Mouse (Mus musculus) c-Kit-positive CD71-positive TER-119-positive erythroid progenitor cells, embryonic 14.5 days (primary cell): ENCODE data around the gene Glod4.
A peak's percentile ranks its signal among the peaks of the same experiment; 100 is the strongest.

Experiments used
- DNase-seq: peaks from one replicate; pipeline ENCODE4 v3.0.0-alpha.2; 2013; ENCODE audit warnings: low spot score

Gene Glod4

DNA sequence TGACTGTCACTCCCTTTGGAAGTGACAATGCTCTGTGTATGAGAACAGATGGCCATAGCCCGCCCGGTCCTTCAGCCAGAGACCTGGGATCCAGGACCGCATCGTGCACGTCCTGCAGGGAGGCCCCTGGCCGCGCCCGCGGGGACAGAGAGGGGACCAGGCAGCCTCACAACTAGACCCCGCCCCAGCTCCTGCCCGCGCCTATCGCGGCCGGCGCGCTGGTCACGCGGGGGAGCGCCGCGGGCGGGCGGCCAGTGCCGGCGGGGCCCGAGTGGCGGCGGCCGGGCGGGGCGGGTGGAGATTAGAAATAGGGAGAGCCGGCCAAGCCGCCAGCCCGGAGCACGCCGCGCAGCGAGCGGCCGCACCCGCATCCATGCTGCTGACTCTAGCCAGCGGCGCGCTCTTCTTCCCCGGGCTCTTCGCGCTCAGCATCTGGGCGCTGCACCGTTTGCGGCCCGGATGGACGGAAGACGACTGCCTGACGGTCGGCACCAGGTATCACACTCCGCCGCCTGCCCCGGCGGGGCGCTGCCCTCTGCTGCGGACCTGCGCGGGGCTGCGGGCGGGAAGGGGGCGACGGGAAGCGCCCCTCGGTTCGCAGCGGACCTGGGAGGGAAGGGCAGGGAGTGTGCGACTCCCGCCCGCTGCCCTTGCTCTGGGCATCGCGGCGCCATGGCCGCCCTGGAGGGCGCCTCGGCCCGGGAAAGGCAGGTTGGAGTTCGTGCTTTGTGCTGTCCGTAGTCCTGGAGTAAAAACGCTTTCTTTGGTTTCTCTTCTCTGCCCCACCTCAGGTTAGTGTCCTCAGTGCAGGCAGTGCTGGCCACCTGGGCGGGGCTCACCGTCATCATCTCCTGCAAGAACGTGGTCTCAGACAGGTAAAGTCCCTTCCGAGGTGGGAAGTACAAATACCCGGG lies 41.5 kb downstream of the Glod4 start:
- DNase-seq: peak; percentile 16

GRCm38 (mm10) chr11:76196977-76197469 lies 46.5 kb downstream of the Glod4 start:
- DNase-seq: no peak

DNA sequence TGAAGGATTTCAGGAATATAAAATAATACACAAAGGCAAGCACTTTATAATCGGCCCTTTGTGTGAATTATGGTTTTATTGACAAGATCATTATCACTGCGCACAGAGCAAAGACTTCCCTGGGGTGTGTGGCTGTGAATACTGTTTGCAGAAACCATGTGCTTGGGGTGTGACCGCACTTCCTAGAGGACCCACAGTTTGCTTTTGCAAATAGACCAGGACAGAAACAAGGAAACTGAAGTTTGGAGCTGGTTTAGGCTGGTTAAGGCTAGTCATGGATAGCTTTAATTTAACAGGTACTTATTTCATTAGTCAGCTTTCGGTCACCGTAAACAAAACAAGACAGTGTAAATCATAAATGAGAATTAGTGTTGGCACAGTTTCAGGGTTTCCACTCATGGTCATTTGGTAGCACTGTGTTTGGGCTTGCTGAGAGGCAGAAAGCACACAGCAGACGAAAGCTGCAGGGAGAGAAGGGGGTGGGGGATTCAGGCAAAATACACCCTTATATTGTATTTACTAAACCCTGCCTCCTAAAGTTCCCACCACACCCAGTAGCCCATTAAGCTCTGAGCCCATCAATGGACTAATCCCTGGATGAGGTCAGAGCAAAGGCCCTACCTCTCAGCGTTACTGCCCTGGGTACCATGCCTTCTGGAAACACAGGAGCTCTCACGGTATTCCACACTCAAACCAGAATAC lies 47.1 kb downstream of the Glod4 start:
- DNase-seq: no peak

DNA sequence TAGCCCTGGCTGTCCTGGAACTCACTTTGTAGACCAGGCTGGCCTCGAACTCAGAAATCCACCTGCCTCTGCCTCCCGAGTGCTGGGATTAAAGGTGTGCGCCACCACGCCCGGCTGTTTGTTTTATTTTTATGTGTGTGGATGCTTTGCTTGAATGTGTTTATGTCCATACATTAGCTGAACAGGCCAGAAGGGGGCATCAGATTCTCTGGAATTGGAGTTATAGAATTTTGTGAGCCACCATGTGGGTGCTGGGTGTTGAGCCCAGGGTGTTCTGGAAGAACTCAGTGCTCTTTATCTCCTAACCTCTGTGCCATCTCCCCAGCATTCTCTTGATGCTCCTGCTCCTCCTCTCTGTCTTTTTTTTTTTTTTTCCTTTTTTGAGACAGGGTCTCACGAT lies 56.6 kb downstream of the Glod4 start:
- no peak for DNase-seq

DNA sequence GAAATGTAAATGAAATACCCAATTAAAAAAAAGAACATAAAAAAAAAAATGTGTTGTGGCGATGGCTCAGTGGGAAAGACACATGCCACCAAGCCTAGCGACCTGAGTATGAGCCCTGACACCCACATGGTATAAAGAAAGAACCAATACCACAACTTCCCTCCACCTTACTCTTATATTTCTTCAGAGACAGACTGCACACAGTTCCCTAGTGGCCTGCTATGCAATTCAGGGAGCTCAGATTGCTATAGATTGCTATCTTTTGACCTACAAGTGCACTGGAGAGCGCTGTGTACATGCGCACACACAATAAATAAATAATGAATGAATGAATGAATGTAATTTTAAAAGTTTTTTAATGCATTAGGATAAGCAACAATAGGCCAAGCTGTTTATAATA lies 59.8 kb downstream of the Glod4 start:
- no peak for DNase-seq

DNA sequence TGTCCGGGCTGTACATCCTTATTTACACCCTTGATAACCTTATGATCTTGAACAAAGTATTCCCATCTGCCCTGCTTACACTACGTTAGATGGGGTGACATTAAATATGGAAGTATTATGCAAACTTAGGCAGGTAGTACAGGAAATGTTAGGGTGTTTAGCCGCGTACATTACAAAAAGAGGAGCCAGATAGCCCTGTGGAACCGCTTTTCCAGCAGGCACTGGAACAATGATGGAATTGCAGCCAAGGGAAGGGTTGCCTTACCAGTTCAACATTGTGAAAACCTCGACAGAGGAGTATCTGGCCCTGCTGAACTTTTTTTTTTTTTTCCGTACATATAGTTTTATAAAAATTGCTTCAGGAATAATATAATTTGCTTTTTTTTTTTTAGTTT lies 63.4 kb downstream of the Glod4 start:
- no peak for DNase-seq

DNA sequence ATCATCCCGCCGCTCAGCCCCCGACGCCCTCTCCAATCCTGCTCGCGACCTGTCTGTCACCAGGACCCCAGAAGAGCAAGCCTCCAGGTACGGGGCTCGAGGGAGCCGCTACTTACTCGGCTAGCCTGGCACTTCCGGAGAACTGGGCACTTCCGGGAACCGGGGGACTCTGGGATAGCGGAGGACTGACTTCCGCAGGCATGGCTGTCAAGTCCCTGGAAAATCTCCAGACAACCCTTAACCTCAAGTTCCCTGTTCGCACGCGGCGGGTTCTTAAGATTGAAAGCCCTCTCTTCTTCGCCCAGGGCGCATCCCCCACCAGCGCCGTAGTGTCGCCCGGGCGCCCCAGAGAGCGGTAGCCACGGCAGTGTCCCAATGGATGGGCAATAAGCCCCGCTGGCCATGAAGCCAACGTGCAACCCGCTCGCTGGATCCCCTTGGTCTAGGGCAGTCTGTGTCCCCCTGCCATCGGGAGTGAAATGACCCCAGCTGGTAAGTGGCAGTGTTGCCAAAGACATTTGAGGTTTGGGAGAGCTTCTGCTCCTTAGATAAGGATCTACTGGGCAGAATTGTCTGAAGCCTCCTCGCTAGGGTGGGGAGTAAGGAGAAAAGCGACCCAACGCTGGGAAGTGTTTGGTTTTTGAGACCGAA lies 63.9 kb downstream of the Glod4 start, which contains the start of the genes Vps53 and Fam57a:
Vps53 (minus strand) TSS at position 153 of the 651 bp plus-strand sequence.
Fam57a (plus strand) TSS at position 177 of the 651 bp plus-strand sequence.
- DNase-seq: peak; percentile 79

- peak; percentile 45 for DNase-seq
Observed at GRCm38 (mm10) chr11:76178726-76179494, 64.6 kb downstream of the Glod4 start.

- DNase-seq: no peak
Observed at GRCm38 (mm10) chr11:76170207-76170606, 73.3 kb downstream of the Glod4 start.

GRCm38 (mm10) chr11:76168976-76169375 lies 74.5 kb downstream of the Glod4 start:
- DNase-seq: no peak

DNA sequence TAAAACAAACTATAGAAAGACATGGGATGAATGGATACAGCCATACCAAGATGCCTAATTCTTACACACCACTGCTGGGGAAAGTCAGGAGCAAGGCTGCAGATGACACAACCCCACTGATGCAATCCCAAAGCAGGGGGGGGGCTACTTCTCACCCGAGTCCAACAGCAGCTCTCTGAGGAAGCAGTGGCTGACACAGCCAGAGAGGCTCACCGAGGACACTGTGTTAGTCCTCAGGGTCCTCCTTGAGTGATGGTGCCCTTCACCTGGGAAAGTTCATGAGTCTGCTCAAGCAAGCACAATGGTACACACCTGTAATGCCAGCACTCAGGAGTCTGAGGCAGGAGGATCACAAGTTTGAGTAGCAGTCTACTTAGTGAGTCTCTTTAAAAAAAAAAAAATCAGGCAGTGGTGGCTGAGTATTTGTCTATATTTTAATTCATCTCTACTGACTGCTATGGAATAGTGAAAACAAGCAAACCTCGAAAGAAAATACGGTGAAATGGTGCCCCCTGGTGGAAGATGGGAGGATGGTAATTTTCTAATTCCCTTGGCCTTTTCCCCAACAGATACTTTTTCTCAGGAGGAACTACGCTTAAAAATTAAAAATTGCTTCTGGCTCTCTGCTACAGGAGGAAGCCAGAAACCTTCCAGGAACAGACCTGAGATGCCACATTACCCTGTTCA lies 76.3 kb downstream of the Glod4 start:
- DNase-seq: peak; percentile 70

DNA sequence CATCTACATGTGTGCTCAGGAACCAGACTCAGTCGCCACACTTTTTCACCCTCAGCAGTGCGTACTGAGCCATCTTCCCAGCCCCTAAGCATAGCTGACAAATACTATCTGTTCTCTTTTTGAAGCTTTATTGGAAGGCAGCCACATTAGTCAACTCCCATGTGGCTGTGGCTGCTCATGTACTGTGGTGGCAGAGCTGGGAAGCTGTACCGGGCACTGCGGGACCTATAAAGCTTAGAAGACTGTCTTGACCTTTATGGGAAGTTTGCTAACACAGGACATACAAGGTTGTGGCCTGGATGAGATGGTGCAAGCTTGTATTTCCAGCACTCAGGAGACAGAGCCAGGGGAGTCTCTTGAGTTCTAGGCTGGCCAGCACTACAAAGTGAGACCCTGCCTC lies 76.9 kb downstream of the Glod4 start:
- DNase-seq: no peak

DNA sequence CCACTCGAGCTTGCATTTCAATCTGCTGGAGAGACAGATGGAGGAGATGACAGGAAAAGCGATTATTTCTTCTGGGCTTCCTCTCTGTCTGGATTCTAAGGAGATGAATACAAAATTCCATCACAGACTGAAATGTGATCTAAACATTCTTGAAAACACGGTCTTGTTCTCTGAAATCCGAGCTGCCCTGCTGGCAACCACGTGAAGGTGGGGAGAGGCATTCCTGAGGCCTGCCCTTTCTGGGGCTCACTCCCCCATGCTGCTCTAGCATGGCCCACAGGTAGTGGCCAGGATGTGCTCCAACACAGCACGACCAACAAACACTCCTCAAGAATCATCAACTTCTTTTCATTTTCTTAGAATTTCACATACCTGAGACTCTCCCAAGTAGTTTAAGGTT lies 83.3 kb downstream of the Glod4 start:
- DNase-seq: no peak

DNA sequence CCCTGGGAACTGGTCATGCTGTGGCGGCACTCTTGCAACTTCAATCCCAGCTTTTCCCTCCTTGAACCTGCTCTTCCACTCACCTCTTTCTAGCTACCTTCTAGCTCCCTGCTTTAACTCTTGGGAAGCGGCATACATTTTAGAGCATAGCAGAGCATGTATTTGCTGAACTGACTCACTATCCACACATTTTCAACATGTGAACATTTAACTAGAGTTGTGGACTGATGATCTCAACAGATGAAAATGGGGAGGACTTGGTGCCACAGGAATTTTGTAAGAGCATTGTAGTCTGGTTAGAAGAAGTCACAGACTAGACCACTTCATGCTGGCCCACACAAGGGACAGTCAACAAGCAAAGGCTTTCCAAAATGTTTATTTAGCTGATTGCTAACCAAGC lies 85.2 kb downstream of the Glod4 start:
- no peak for DNase-seq

DNA sequence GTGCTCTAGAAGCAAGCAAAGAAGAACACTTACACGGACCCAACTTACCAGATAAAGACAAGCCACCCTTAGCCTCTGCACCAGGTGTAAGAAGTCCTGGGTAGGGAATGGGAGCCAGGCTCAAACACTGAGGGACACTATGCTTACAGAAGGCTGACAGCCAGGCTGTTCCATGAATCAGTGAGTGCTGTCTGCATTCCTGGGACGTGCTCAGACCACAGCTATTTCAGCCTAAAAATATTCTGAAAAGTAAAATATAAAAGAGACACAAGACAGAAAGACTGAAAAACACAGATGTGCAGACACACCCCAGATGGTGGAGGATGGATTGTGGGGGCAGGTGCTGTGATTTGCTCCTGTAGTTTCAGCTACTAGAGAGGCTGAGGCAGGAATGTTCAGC lies 88.7 kb downstream of the Glod4 start:
- DNase-seq: no peak

DNA sequence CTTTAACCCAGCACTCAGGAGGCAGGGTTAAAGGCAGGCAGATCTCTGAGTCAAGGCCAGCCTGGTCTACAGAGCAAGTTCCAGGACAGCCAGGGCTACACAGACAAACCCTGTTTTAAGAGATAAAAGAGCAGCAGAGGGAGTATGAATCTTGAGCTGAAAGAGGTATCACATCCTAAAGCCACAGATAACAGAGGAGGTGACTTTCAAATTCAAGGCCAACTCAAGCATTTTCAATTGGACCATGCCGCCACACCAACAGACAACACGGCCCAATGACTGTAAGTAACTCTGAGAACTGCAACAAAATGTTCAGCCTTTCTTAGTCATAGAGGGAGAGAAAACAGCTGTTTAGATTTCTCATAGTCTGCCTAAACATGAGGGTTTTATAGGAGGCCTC lies 89.3 kb downstream of the Glod4 start:
- DNase-seq: no peak

GRCm38 (mm10) chr11:76153236-76153951 lies 90.1 kb downstream of the Glod4 start:
- DNase-seq: no peak

DNA sequence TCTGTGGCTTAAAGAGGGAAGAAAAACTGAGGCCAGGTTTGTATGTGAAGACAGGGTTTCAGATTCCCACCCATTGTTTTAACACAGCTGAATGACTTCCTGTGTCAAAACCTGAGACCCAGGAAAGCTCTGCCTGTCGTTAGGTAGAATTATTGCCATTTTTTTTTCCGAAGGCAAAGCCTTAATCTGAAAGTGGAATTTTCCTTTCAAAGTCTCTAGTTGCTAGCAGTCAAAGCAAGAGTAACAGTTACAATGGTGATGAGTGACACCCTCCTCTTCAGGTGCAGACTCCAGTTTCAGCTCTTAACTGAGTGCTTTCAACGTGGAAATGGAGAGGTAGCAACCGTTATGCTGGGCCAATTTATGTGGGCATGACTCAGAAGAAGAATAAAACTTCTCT lies 92.5 kb downstream of the Glod4 start:
- DNase-seq: no peak

DNA sequence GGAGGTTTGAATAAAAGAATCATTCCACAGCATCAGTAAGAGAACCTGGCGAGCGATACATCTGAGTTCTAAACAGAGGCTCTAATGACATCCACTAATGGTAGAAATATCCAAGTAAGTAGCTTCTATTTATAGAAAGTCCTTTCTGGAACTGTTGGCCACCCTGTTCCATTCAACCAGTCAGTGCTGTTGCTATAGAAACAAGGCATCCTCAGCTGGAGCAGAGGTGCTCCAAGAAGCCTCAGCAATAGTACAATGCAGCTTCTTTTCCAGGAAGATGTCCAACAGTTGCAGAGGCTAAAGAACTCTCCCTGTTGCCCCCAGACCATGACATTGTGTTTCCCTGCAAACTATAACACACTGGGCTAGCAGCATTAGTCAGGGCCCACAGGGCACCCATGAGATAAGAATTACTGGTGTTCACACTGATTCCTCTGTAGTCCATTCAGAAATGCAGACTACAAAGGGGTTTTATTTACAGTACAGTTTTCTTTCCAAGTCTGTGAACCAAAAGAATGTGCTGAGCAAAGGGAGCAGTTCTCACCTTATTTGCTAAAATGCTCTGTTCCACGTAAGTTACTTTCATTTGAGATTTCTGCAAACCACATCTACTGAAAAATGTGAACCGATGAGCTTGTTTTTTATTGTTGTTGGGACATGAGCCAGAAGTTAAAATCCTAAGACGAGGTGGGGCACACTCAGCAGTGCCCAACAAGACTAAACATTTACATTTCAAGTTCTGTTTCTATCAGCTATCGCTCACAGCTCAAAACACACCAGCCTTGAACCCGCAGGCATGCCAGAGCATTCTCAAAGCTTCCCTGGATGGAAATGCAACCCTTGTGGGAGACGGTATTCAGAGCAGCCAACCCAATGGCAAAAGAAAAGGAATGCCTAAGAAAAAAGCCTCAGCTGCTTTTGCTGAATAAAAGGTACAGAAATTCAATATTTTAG lies 95.2 kb downstream of the Glod4 start:
- DNase-seq: no peak
